Mouse (Mus musculus) cerebellum, adult 11-12 months (tissue): ENCODE measurements around the gene Ltbp4.
A peak's percentile ranks its signal among the peaks of the same experiment; 100 is the strongest.

Experiments used
- DNase-seq: peaks from one replicate; pipeline ENCODE4 v3.0.0; 2022

Gene Ltbp4

GRCm38 (mm10) chr7:27295956-27296355, 41.5 kb downstream of the Ltbp4 start:
- DNase-seq, result no peak

GRCm38 (mm10) chr7:27291795-27292466, 45.6 kb downstream of the Ltbp4 start:
- no peak for DNase-seq

- DNase-seq, result no peak
These were observed 46.9 kb downstream of the Ltbp4 start for GRCm38 (mm10) chr7:27290555-27290954.

GRCm38 (mm10) chr7:27288732-27289131, 48.8 kb downstream of the Ltbp4 start:
- DNase-seq, result no peak

- DNase-seq, result no peak
These were observed 51.8 kb downstream of the Ltbp4 start for GRCm38 (mm10) chr7:27285698-27286066.

GRCm38 (mm10) chr7:27284865-27285697, 52.4 kb downstream of the Ltbp4 start:
- no peak for DNase-seq

- no peak for DNase-seq
These were observed 55.3 kb downstream of the Ltbp4 start for GRCm38 (mm10) chr7:27282225-27282624.

- no peak for DNase-seq
These were observed 55.8 kb downstream of the Ltbp4 start for GRCm38 (mm10) chr7:27281717-27282116.

GRCm38 (mm10) chr7:27277191-27277590, 60.3 kb downstream of the Ltbp4 start:
- no peak for DNase-seq

- no peak for DNase-seq
These were observed 61.5 kb downstream of the Ltbp4 start for GRCm38 (mm10) chr7:27276021-27276420.

GRCm38 (mm10) chr7:27274916-27275315, 62.6 kb downstream of the Ltbp4 start:
- no peak for DNase-seq

GRCm38 (mm10) chr7:27273739-27274351, 63.6 kb downstream of the Ltbp4 start:
- DNase-seq, result no peak

GRCm38 (mm10) chr7:27271423-27271822, 66.1 kb downstream of the Ltbp4 start:
- no peak for DNase-seq

GRCm38 (mm10) chr7:27266515-27267128, 70.9 kb downstream of the Ltbp4 start:
- DNase-seq, result no peak

- no peak for DNase-seq
These were observed 72.7 kb downstream of the Ltbp4 start for GRCm38 (mm10) chr7:27264761-27265160.

- DNase-seq, result peak; percentile 48
These were observed 75.6 kb downstream of the Ltbp4 start for GRCm38 (mm10) chr7:27261888-27262287.

- DNase-seq, result peak; percentile 50
These were observed 76.6 kb downstream of the Ltbp4 start for GRCm38 (mm10) chr7:27260856-27261255.

- no peak for DNase-seq
These were observed 77.7 kb downstream of the Ltbp4 start for GRCm38 (mm10) chr7:27259771-27260170.

- DNase-seq, result peak; percentile 75
These were observed 78.2 kb downstream of the Ltbp4 start for GRCm38 (mm10) chr7:27259271-27259721.

GRCm38 (mm10) chr7:27258205-27258899, 79.1 kb downstream of the Ltbp4 start, which contains the start of gene Numbl:
Numbl (plus strand) TSS chr7:27258433.
- peak; percentile 95 for DNase-seq

GRCm38 (mm10) chr7:27257852-27258204, 79.7 kb downstream of the Ltbp4 start:
- DNase-seq, result no peak

GRCm38 (mm10) chr7:27257046-27257851, 80.2 kb downstream of the Ltbp4 start:
- DNase-seq, result peak; percentile 85
